Mouse (Mus musculus) midbrain, embryonic 16.5 days (tissue): ENCODE measurements around the gene Agap2. TPM values are rescaled to one million over a fixed set of nuclear protein-coding genes. Genes with fewer than 3 reads are reported as not detected.

Experiments
- ATAC-seq: fragments of 200-750 bp; cut with Nextera tagmentation; 2 replicates; pipeline ENCODE4 v1.8.0; 2017; ENCODE audit warnings: moderate TSS enrichment
- H3K27ac ChIP-seq: fragments of 300-500 bp; sonication (generic); 2 replicates; pipeline ENCODE4 v1.5.1; 2014; ENCODE audit warnings: mild to moderate bottlenecking, low read length, mixed read lengths
- H3K27me3 ChIP-seq: fragments of 300-500 bp; sonication (generic); 2 replicates; pipeline ENCODE4 v1.6.1; 2014; ENCODE audit warnings: low read depth, low read length, mixed read lengths; ENCODE audit not compliant: control insufficient read depth, insufficient read depth
- H3K36me3 ChIP-seq: fragments of 300-500 bp; sonication (generic); 2 replicates; pipeline ENCODE4 v1.6.1; 2014; ENCODE audit warnings: mild to moderate bottlenecking, low read length, moderate library complexity, mixed read lengths; ENCODE audit not compliant: control insufficient read depth, insufficient read depth
- H3K4me1 ChIP-seq: fragments of 300-500 bp; sonication (generic); 2 replicates; pipeline ENCODE4 v1.6.1; 2014; ENCODE audit warnings: mild to moderate bottlenecking, low read length, mixed read lengths; ENCODE audit not compliant: control insufficient read depth, insufficient read depth
- H3K4me2 ChIP-seq: fragments of 300-500 bp; sonication (generic); 2 replicates; pipeline ENCODE4 v1.6.1; 2014; ENCODE audit warnings: mild to moderate bottlenecking, low read length, mixed read lengths
- H3K4me3 ChIP-seq: fragments of 300-500 bp; sonication (generic); 2 replicates; pipeline ENCODE4 v1.5.1; 2014; ENCODE audit warnings: low read depth, mild to moderate bottlenecking, low read length, moderate library complexity, mixed read lengths
- H3K9ac ChIP-seq: fragments of 300-500 bp; sonication (generic); 2 replicates; pipeline ENCODE4 v1.6.1; 2014; ENCODE audit warnings: low read depth, low read length, mixed read lengths
- H3K9me3 ChIP-seq: fragments of 300-500 bp; sonication (generic); replicated peaks from 2 replicates; pipeline ENCODE4 v1.6.1; 2014; ENCODE audit warnings: mild to moderate bottlenecking, low read length, mixed read lengths; ENCODE audit not compliant: control insufficient read depth, poor library complexity, severe bottlenecking
- WGBS: fragments of 180-500 bp; shearing (Covaris S2); extraction: QIAGEN DNeasy Blood & Tissue Kit; methylation state at CpG from one replicate; pipeline ENCODE4 v1.1.7; 2014; 5-methylcytosine and 5-hydroxymethylcytosine counted together
- polyA plus RNA-seq: library from polyadenylated mRNA; unstranded; fragments of >200 nt; fragmentation: Nextera tagmentation; extraction: Ambion mirVana; gene quantifications from 2 replicates; pipeline ENCODE4 v1.2.1, GENCODE M21; 2015

The Agap2 gene
- polyA plus RNA-seq, result 5.1 and 5.3 TPM in 2 replicates

GRCm38 (mm10) chr10:127075080-127075479, at the start of gene Agap2:
Gene Agap2, plus strand, starts transcription at chr10:127075284.
- Histone ChIP-seq H3K9ac (no peak within 1 kb of the TSS), H3K4me3 (no peak within 1 kb of the TSS), H3K4me2 (peak within 1 kb of the TSS; percentile 25; the same call in 1 of the 2 replicates), H3K4me1 (peaks cover 23% of the 10 kb centered on the region), H3K27me3 (no peaks in the 10 kb centered on the region), H3K36me3 (no peaks in the 10 kb centered on the region), H3K9me3 (no peaks in the 10 kb centered on the region), H3K27ac (no peak within 1 kb of the TSS)
- ATAC-seq, result no peak
- 68% methylated on average over 9 of the region's 9 CpGs for WGBS

- Histone ChIP-seq H3K4me1 (peaks cover 3% of the 10 kb centered on the region), H3K4me2 (peak within 1 kb of the TSS; percentile 87), H3K27ac (peak within 1 kb of the TSS; percentile 76), H3K36me3 (peaks cover 14% of the 10 kb centered on the region), H3K9me3 (no peaks in the 10 kb centered on the region), H3K9ac (peak within 1 kb of the TSS; percentile 91), H3K4me3 (peak within 1 kb of the TSS; percentile 96), H3K27me3 (no peaks in the 10 kb centered on the region)
- WGBS, result 5% methylated on average over 56 of the region's 56 CpGs
- peak; percentile 88 for ATAC-seq
Measured at GRCm38 (mm10) chr10:127030336-127031296, 44.5 kb upstream of the Agap2 start, which contains the start of gene Tsfm. Gene Tsfm, minus strand, starts transcription at chr10:127030840.

- H3K27me3 ChIP-seq, result no peaks in the 10 kb centered on the region
- no peaks in the 10 kb centered on the region for H3K9me3 ChIP-seq
- H3K4me2 ChIP-seq, result no peak overlapping the region
- WGBS, result 82% methylated on average over 8 of the region's 8 CpGs
- ATAC-seq, result no peak
- H3K36me3 ChIP-seq, result 0 out of 2 replicates have a peak, but pooled peaks cover 3% of the 10 kb centered on the region
- peaks cover 3% of the 10 kb centered on the region for H3K4me1 ChIP-seq
- no peak overlapping the region for H3K27ac ChIP-seq
- H3K4me3 ChIP-seq, result no peak overlapping the region
- no peak overlapping the region for H3K9ac ChIP-seq
Measured at GRCm38 (mm10) chr10:127033301-127033741, 41.8 kb upstream of the Agap2 start.

- ATAC-seq, result no peak
- H3K27me3 ChIP-seq, result peaks cover 4% of the 10 kb centered on the region
- WGBS, result 86% methylated on average over 12 of the region's 12 CpGs
- no peak overlapping the region for H3K4me3 ChIP-seq
- no peak overlapping the region for H3K4me2 ChIP-seq
- no peak overlapping the region for H3K27ac ChIP-seq
- no peak overlapping the region for H3K9ac ChIP-seq
- H3K36me3 ChIP-seq, result no peaks in the 10 kb centered on the region
- H3K9me3 ChIP-seq, result no peaks in the 10 kb centered on the region
- H3K4me1 ChIP-seq, result peaks cover 6% of the 10 kb centered on the region; the same call in 1 of the 2 replicates
Measured at GRCm38 (mm10) chr10:127036273-127036672, 38.8 kb upstream of the Agap2 start.

- H3K36me3 ChIP-seq, result no peaks in the 10 kb centered on the region
- no peaks in the 10 kb centered on the region for H3K9me3 ChIP-seq
- H3K4me3 ChIP-seq, result no peak overlapping the region
- peaks cover 10% of the 10 kb centered on the region for H3K4me1 ChIP-seq
- peaks cover 4% of the 10 kb centered on the region for H3K27me3 ChIP-seq
- no peak overlapping the region for H3K27ac ChIP-seq
- WGBS, result 74% methylated on average over 12 of the region's 12 CpGs
- H3K4me2 ChIP-seq, result no peak overlapping the region
- no peak for ATAC-seq
- no peak overlapping the region for H3K9ac ChIP-seq
Measured at GRCm38 (mm10) chr10:127037641-127038040, 37.4 kb upstream of the Agap2 start.

DNA sequence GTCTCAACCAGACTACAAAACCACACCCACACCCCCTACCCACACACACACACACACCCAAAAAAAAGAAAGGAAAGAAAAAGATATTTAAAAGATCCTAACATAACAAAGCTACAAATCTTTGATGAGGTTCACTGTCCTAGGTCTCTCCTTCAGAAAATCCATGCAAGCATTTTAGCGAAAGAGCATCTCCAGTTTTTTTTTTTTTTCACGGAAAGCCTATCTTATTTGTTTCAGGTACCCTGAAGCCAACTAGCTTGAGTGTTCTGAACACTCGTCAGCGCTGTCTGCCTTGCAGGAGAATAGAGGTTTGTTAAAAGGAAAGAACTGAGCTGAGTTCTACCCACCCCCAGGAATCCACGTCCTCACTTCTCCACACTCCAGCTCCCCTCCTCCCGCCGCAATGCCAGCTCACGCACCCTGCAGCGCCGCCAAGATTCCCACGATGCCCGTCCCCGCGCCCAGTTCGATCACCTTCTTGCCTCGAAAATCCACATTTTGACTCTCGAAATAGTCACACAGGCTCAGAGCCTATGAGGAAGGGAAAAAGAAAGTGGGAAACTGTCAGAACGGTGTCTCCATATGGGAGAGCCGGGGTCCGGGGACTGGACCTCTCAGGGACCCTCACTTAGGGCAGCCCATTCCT, 34.4 kb upstream of the Agap2 start:
- Histone ChIP-seq H3K9ac (peak overlapping the region; percentile 79), H3K4me3 (peak overlapping the region; percentile 91), H3K27ac (no peak overlapping the region), H3K27me3 (peaks cover 4% of the 10 kb centered on the region), H3K4me1 (peaks cover 12% of the 10 kb centered on the region), H3K4me2 (peak overlapping the region; percentile 97), H3K36me3 (no peaks in the 10 kb centered on the region), H3K9me3 (no peaks in the 10 kb centered on the region)
- WGBS, result 1% methylated on average over 20 of the region's 20 CpGs
- ATAC-seq, result no peak; the same call in 1 of the 2 replicates

GRCm38 (mm10) chr10:127041274-127041766, 33.8 kb upstream of the Agap2 start, which contains the start of the genes Mettl1 and Eef1akmt3:
Gene Mettl1, plus strand, starts transcription at chr10:127041414.
Gene Eef1akmt3, minus strand, starts transcription at chr10:127041513.
- Histone ChIP-seq H3K4me2 (peak within 1 kb of the TSS; percentile 97), H3K36me3 (no peaks in the 10 kb centered on the region), H3K27me3 (peaks cover 4% of the 10 kb centered on the region), H3K9ac (peak within 1 kb of the TSS; percentile 79), H3K27ac (peak within 1 kb of the TSS; percentile 63), H3K4me1 (peaks cover 12% of the 10 kb centered on the region), H3K4me3 (peak within 1 kb of the TSS; percentile 91), H3K9me3 (no peaks in the 10 kb centered on the region)
- ATAC-seq, result peak; percentile 80
- WGBS, result under 1% methylated on average over 28 of the region's 28 CpGs

DNA sequence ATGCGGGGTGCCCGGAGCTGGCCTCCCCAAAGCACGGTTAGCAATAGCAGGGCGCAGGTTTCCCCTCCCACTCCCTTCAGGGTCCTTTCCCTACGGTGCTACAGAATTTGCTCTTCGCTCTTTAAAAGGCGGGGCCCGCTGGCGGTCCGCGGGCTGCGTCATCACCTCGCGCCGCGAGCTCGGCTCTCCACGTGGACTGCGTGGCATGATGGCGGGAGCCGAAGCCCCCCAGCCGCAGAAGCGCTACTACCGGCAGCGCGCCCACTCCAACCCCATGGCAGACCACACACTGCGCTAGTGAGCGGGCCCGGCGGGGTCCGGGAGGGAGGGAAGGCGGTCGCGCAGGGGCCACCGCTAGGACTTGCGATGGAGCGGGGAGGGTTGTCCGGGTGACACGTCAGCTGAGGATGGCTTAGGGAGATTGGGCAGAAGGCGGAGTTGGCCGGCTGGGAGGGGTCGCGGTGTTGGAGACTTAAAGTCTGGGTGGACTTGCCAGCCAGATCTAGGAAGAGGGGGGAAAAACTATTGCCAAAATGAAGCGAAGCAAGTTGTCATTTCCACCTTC, 33.2 kb upstream of the Agap2 start:
- H3K9ac ChIP-seq, result peak overlapping the region; percentile 79
- no peaks in the 10 kb centered on the region for H3K9me3 ChIP-seq
- peak overlapping the region; percentile 63 for H3K27ac ChIP-seq
- H3K4me1 ChIP-seq, result peaks cover 12% of the 10 kb centered on the region
- peak overlapping the region; percentile 97 for H3K4me2 ChIP-seq
- H3K4me3 ChIP-seq, result peak overlapping the region; percentile 91
- ATAC-seq, result peak; percentile 87
- H3K36me3 ChIP-seq, result no peaks in the 10 kb centered on the region
- H3K27me3 ChIP-seq, result peaks cover 4% of the 10 kb centered on the region
- WGBS, result under 1% methylated on average over 44 of the region's 44 CpGs
